Mouse (Mus musculus): Measurements from ENCODE around the gene Map9. TPM values are rescaled to one million over a fixed set of nuclear protein-coding genes. Genes with fewer than 3 reads are reported as not detected.
"Not testable (repeated sequence)": the region's sequence is repeated elsewhere in the genome, so short reads cannot be mapped to it uniquely, and the experiment has no call there.

Map9 gene
- 9.6 TPM for polyA plus RNA-seq (2021)

GRCm38 (mm10) chr3:82357797-82358524 lies at the start of gene Map9:
Gene Map9, plus strand, starts transcription at chr3:82358044.
- H3K27me3 ChIP-seq: peaks cover 9% of the 10 kb centered on the region
- in situ Hi-C loops (cut with MboI; ENCODE audit: low pct_unique_long_range_greater_than_20kb): loop anchor here (25.0 kb wide), 1 partner anchor 704 kb away; the partner anchor contains the start of gene Plrg1
- CTCF ChIA-PET: interaction anchor here (0.8 kb wide), 1 partner anchor 311 kb away, joined by 3 read pairs; no protein-coding TSS in a partner anchor
- POLR2A ChIA-PET: no interaction called here
- DNase-seq (ENCODE audit: low read depth, low spot score) (peak; percentile 98), ATAC-seq (peak; percentile 100)
- TF ChIP-seq CTCF (IDR thresholded peaks at IDR 0.05): no peak

- ATAC-seq (no peak), DNase-seq (ENCODE audit: low read depth, low spot score) (no peak)
- H3K27me3 ChIP-seq: peaks cover 57% of the 10 kb centered on the region
- ChIA-PET POLR2A (no interaction called here), CTCF (no interaction called here)
- in situ Hi-C loops (cut with MboI; ENCODE audit: low pct_unique_long_range_greater_than_20kb): no loop called here
- TF ChIP-seq CTCF (IDR thresholded peaks at IDR 0.05): no peak
These were observed 42.1 kb upstream of the Map9 start for GRCm38 (mm10) chr3:82315728-82316127.

DNA sequence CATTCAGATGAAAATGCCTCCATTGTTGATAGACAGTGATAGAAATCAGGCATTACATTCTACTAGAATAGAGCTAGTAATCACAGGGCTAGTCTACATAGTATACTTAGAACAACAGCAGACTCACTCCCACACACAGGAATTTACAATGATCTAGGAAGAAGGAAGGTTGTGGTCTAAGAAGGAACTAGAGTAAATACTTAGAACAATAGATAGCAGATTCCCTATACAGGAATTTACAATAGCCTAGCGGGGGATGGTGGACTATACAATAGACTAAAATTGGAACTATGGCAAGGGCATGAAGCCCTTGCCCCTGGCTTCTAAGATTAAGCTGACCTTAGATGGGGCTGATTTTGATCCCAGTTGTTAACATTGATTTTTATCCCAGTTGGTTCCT lies 31.1 kb upstream of the Map9 start:
- DNase-seq (ENCODE audit: low read depth, low spot score); H3K27me3 ChIP-seq; POLR2A ChIA-PET; in situ Hi-C loops (cut with MboI; ENCODE audit: low pct_unique_long_range_greater_than_20kb); ATAC-seq: not testable (repeated sequence)
- CTCF ChIA-PET: interaction anchor here (0.8 kb wide), 1 partner anchor 14 kb away, joined by 3 read pairs; no protein-coding TSS in a partner anchor

DNA sequence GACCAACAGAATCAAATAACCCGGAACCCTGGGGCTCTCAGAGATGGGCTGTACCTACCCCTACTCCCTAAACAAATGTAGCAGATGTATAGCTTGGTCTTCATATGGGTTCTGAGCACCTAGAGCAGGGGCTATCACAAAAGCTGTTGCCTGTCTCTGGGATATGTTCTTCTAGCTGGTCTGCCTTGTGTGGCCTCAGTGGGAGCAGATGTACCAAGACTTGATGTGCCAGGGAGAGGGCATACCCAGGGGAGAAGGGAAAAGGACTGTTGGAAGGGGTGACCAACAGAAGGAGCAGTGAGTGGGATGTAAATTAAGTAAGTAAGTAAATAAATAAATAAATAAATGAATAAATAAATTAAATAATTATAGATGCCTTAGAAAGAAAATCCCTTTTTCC lies 25.8 kb upstream of the Map9 start:
- peaks cover 37% of the 10 kb centered on the region for H3K27me3 ChIP-seq
- no peak for TF ChIP-seq CTCF (IDR thresholded peaks at IDR 0.05)
- ChIA-PET CTCF (interaction anchor here (1.3 kb wide), 1 partner anchor 290 kb away, joined by 3 read pairs; no protein-coding TSS in a partner anchor), POLR2A (no interaction called here)
- DNase-seq (ENCODE audit: low read depth, low spot score) (no peak), ATAC-seq (no peak)
- in situ Hi-C loops (cut with MboI; ENCODE audit: low pct_unique_long_range_greater_than_20kb): loop anchor here (5.0 kb wide), 1 partner anchor 285 kb away; no protein-coding TSS in a partner anchor

GRCm38 (mm10) chr3:82332536-82332935 lies 25.3 kb upstream of the Map9 start:
- CTCF ChIA-PET: interaction anchor here (1.3 kb wide), 1 partner anchor 291 kb away, joined by 3 read pairs; no protein-coding TSS in a partner anchor
- ATAC-seq (no peak), DNase-seq (ENCODE audit: low read depth, low spot score) (no peak)
- in situ Hi-C loops (cut with MboI; ENCODE audit: low pct_unique_long_range_greater_than_20kb): loop anchor here (5.0 kb wide), 1 partner anchor 285 kb away; no protein-coding TSS in a partner anchor
- POLR2A ChIA-PET: no interaction called here
- TF ChIP-seq CTCF (IDR thresholded peaks at IDR 0.05): no peak
- peaks cover 42% of the 10 kb centered on the region for H3K27me3 ChIP-seq

DNA sequence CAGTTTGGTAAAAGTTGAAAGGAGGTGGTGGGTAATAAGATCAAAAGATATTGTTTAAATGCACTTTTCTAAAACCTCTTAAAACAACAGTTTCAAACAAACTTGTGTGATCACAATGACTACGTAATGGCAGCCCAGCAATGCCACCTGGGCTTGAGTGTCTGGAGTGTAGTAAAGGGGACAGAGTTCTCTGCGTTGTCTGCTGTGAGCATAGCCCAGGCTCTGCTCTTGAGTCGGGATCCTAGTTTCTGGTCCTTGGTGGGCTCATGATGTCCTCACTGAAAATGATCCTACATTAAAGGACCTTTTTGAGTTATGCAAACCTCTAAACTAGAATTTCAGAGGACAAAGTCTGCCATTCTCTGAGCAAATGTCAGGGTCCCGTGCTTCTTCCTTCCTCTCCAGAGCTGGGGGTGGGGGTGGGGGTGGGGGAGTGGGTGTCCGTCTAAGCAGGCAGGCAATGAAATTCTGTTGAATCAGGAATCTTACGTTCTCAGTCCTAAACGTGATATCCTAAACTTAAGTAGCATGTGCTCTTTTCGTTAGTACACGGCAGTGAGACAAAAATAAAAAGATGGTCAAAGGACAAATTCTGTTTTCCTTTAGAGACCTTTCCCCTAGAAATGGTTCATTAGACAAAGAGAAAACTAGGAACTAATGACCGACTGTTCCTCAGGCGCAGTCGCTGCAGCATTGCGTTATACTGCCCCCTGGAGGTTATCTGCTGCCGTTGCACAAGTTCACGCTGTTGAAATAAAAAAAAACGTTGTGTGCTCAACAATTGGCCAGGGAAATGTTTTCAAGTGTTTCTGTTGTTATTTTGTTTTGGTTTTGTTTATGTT lies 24.5 kb upstream of the Map9 start:
- TF ChIP-seq CTCF (IDR thresholded peaks at IDR 0.05): peak; percentile 98
- CTCF ChIA-PET: interaction anchor here (0.7 to 1.3 kb wide), 7 partner anchors 9 to 292 kb away, joined by 3 to 5 read pairs (median 3); no protein-coding TSS in a partner anchor
- ATAC-seq (peak; percentile 87), DNase-seq (ENCODE audit: low read depth, low spot score) (no peak)
- POLR2A ChIA-PET: no interaction called here
- peaks cover 50% of the 10 kb centered on the region for H3K27me3 ChIP-seq
- in situ Hi-C loops (cut with MboI; ENCODE audit: low pct_unique_long_range_greater_than_20kb): loop anchor here (5.0 kb wide), 1 partner anchor 286 kb away; no protein-coding TSS in a partner anchor

GRCm38 (mm10) chr3:82340111-82340510 lies 17.7 kb upstream of the Map9 start:
- H3K27me3 ChIP-seq: peaks cover 90% of the 10 kb centered on the region
- CTCF ChIA-PET: interaction anchor here (1.1 to 1.2 kb wide), 2 partner anchors 14 to 293 kb away, joined by 3 to 4 read pairs; no protein-coding TSS in a partner anchor
- TF ChIP-seq CTCF (IDR thresholded peaks at IDR 0.05): no peak
- no peak for DNase-seq (ENCODE audit: low read depth, low spot score)
- in situ Hi-C loops (cut with MboI; ENCODE audit: low pct_unique_long_range_greater_than_20kb): no loop called here
- POLR2A ChIA-PET: no interaction called here
- ATAC-seq: no peak

GRCm38 (mm10) chr3:82348277-82348860 lies 9.5 kb upstream of the Map9 start:
- DNase-seq (ENCODE audit: low read depth, low spot score): no peak
- in situ Hi-C loops (cut with MboI; ENCODE audit: low pct_unique_long_range_greater_than_20kb): no loop called here
- ChIA-PET CTCF (interaction anchor here (4.6 kb wide), 1 partner anchor 16 kb away, joined by 14 read pairs; no protein-coding TSS in a partner anchor), POLR2A (no interaction called here)
- H3K27me3 ChIP-seq: peaks cover 73% of the 10 kb centered on the region
- no peak for TF ChIP-seq CTCF (IDR thresholded peaks at IDR 0.05)
- no peak for ATAC-seq

DNA sequence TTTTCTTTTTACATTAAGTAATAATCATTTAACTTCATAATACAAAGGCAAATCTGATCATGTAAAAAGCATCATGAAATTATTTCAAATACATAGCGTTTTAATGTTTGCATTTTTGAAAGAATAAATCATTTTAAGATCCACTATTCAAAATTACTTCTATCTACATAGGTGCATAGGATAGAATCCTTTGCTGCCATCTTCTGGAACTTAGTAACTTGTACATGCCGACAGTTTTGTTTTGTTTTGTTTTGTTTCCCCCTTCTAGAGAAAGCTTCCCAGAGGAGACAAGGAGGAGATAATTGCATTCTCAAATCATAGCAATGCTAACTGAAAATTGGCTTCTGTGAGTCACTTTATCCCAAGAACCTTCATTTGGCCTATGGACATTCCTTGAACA lies 7.5 kb upstream of the Map9 start:
- DNase-seq (ENCODE audit: low read depth, low spot score) (no peak), ATAC-seq (no peak)
- no peak for TF ChIP-seq CTCF (IDR thresholded peaks at IDR 0.05)
- peaks cover 54% of the 10 kb centered on the region for H3K27me3 ChIP-seq
- CTCF ChIA-PET: interaction anchor here (1.1 to 4.6 kb wide), 2 partner anchors 14 to 303 kb away, joined by 3 to 14 read pairs; no protein-coding TSS in a partner anchor
- POLR2A ChIA-PET: no interaction called here
- in situ Hi-C loops (cut with MboI; ENCODE audit: low pct_unique_long_range_greater_than_20kb): loop anchor here (25.0 kb wide), 1 partner anchor 712 kb away; the partner anchor contains the start of gene Plrg1

DNA sequence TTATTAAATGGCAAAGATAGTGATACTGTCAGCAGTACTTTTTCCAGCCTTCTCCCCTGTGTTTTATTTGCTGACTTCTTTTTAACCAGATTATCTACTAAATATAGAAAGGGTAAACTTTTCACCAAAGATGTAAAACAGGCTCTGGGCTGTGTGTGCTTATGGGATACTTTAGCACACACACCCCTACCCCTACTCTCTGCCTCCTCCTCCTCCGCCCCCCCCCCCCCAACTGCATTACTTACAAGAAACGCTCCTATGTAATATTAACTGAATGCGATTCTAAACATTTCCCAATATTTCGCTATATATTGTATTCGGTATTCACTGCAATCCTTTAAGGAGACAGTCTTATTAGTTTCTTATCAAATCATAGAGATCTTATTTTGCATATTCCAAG lies 504 bp upstream of the Map9 start:
- DNase-seq (ENCODE audit: low read depth, low spot score): no peak
- ATAC-seq: no peak
- ChIA-PET CTCF (interaction anchor here (0.8 kb wide), 1 partner anchor 310 kb away, joined by 3 read pairs; no protein-coding TSS in a partner anchor), POLR2A (no interaction called here)
- TF ChIP-seq CTCF (IDR thresholded peaks at IDR 0.05): no peak
- in situ Hi-C loops (cut with MboI; ENCODE audit: low pct_unique_long_range_greater_than_20kb): loop anchor here (25.0 kb wide), 1 partner anchor 705 kb away; the partner anchor contains the start of gene Plrg1
- peaks cover 11% of the 10 kb centered on the region for H3K27me3 ChIP-seq

Measured in Patski (cell line).